Mouse (Mus musculus) kidney, postnatal 25 days (tissue): ENCODE measurements around the gene Sarnp.

Source experiments
- DNase-seq, 2 experiments: peaks; one replicate each; pipeline ENCODE4 v3.0.0; 2021; ENCODE audit warnings: mixed read lengths in 2 of 2

The Sarnp gene

DNA sequence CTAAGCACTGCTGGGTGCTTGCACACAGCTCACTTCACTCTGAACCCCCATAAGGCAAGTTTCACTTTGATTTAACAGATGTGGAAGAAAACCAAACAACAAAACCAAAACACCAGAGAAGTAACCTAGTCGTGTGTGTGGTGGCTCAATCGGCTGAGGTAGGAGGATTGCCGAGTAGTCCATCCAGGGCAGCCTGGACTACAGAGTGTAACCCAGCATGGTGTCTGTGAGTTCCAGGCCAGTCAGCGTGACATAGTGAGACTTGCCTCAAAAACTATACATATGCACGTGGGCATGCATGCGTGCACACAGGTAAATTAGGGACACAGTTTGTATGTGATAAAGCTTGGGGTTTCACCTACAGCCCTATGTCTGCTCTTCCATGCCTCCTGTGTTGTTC is 100.3 kb downstream of the Sarnp start:
- no peak for DNase-seq

DNA sequence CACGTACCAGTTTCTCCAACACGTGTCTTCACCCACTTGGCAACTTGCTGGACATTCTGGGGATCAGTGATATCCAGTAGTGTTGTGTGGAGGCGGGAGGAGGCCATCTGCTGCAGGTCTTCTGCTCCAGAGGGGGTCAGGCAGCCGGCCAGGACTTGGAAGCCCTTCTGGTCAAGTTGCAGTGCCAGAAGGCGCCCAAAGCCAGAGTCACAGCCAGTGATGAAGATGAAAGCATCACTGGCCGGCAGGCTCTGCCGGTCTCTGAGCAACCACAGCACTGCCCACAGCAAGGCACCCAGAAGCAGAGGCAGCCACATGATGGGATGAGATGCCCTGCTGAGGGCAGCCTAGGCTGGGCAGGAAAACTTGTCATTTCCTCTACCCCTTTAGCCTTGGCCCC is 101.1 kb downstream of the Sarnp start:
- DNase-seq: peak; percentile 64 to 81

DNA sequence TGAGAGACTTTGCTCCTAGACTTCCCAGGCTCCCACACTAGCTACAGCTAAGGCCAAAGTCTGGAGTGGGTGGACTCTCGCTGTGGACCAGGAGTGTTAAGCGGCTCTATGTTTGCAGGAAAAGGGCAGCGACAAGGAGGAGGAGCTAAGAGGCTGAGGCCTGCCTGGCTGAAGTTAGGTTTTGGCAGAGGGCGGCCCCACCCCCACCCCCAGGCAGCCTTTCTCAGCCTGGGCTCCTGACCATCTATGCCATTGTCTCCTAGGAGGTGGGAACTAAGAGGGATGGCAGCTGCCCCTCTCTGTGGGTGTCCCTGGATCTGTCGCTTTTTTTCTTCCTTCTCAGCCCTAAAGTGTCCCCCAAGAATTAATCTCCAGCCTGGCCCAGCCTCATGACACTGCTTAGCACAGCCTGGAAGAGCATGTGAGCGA is 102.1 kb downstream of the Sarnp start:
- peak; percentile 79 to 93 for DNase-seq

DNA sequence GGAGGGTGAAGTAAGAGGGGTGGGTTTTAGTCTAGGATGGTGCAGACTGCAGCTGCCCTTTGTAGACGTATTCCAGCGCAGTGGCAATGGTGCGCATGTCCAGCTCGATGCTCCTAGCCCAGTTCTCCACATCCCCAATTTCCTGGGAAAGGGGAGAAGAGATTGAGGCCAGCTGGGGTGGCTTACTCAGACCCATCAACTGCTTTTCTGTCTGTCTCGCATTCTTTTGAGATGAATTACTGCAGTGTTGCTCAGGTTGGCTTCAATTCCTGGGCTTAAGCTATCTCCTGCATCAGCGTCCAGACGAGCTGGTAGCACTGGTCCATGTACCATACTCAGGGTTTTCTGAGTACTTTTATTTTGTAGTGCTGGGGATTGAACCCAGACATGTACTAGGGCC is 102.8 kb downstream of the Sarnp start:
- DNase-seq: peak in 1 of 2 experiments; percentile 28

DNA sequence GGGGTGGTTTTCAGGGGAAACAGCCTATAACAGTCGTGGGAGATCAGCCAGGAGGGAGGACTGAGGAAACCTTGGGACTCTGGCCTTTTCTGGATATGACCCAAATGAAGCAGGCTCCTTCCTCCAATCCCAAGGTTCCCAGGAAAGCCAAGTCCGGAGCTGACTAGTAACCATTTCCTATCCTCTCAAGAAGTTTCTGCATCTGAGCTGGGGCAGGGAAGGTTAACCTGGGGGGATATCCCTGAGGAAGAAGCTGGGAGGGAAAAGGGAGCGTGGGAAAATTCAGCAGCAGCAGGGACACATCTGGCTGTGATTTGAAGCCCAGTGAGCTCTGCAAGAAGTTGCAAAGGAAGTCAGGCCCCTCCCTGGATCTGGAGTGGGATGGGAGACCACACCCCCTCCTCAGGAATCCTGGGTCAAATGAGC is 103.6 kb downstream of the Sarnp start:
- DNase-seq: peak; percentile 57 to 65

DNA sequence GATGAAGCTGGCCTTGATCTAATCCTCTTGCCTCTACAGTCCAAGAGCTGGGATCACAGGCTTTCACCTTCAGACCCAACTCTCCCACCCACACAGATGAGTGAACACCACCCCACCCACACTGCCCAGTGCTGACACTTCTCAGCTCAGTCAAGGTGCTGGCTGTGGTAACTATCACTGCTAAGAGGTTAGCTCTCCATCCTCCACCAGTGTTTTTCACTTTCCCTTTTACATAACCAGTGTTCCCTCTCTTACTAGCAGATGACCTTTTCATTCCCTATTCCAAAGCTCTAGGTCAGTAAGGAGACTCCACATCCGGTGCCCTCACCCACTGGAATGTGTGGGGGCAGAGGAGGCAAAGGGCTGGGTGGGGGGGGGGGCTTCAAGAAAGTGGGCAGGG is 104.1 kb downstream of the Sarnp start:
- peak in 1 of 2 experiments; percentile 66 for DNase-seq

DNA sequence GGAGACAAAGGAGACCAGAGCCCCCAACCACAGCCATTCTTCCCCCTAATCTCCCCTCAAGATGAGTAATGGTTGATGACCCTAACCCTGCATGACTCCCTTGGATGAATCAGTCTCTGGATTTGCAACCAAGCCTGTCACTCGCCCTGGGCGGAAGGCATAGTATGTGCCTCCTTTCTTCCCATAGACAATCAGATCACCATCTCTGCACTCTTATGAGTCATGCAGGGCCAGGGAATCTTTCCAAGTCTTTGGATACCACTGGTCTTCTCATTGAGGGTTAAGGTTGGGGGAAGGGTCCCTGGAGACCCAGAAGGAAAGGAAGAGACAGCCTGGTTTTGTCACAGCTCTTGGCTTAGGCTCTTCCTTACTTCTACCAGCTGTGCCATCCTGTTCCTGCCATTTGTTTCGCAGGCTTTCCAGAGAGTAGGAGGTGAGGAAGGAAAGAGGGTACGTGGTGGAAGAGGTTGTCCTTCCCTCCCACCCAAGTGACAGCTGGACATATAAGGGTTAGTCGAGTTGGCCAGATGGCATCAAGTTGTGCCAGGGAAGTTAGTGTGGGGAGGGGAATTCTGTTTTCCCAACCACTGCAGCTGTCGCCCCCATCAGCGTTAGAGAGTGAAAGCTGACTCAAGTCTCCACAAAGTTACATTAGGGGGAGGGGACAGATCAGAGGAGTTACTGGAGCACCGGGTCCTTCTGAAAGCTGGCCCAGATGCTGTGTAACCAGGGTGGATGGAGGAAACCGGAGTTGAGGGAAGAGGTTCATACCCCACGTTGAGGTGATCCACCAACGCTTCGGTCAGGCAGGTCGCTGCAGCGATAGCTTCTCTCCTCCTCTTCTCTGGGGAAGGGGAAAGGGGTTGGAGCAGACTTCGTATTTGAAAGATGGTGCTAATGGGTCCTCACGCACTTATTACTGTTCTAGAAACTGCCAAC is 105.0 kb downstream of the Sarnp start:
- no peak for DNase-seq

DNA sequence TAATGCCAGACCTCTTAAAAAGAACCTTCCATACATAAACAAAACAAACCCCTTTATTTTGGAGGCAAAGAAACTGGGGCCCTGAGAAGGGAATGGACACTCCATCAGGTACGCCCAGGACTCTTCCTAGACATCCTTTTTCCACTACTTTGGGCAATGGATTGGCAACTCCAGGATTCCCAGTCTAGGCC is 105.6 kb downstream of the Sarnp start, which contains the start of gene Rdh5:
Gene Rdh5, minus strand, starts transcription at position 67 of the 191 bp plus-strand sequence.
- DNase-seq: no peak

DNA sequence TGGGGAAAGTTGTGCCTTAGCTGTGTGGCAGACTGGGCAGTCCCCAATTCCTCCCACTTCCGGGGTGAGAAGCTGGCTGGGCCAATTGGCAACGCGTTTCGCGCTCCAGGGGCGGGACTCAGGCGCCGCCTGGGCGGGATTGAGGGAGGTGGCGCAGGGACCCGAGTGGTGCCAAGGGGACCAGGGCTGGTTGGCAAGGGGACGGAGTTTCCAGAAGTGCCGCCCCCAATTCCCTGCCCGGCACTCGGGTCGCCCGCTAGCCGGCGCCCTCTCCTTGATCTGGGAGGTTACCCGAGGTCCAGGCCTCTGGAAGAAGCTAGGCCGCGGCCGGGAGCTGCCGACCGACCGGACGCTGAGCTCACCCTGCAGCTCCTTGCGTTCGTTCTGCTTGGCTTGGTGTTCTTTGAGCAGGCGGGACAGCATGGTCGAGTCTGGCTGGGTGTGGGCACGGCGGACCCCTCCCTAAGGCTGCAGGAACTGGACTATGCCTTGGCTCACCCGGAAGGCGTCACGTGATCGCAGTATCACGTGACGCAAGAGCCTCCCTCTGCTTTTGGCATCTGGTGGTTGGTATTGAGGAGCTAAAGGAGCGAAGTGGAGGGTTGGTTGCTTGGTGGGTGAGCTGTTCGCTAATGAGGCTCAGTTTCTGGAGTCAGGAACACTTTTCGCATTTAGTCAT is 106.0 kb downstream of the Sarnp start:
- peak; percentile 95 to 99 for DNase-seq

DNA sequence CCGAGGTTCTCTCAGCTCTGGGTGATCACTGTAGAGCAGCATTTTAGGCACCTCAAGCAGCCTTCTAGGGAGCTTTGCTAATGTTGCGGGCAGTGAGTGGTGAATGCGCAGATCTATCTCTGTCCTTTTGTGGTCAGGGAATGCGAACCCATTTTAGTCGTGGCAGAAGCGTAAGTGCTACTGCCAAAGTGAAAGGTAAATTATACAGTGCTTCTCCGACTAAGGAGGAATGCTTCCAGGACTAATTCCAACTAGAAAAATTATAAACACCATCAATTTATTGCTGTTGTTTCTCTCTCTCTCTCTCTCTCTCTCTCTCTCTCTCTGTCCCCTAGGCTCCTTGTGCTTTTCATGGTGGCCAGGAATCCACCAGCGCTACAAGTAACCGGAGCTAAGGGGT is 106.8 kb downstream of the Sarnp start, which contains the start of gene Bloc1s1:
Gene Bloc1s1, minus strand, starts transcription at position 101 of the 400 bp plus-strand sequence.
- no peak for DNase-seq
